Mouse (Mus musculus): ENCODE results near the gene Hist1h2ah. TPM values are rescaled to one million over a fixed set of nuclear protein-coding genes. Genes with fewer than 3 reads are reported as not detected.
A peak's percentile ranks its signal among the peaks of the same experiment; 100 is the strongest.

The Hist1h2ah gene
- total and polyA plus RNA-seq, 3 experiments, result 2.3 to 628 (median 8.1) TPM

DNA sequence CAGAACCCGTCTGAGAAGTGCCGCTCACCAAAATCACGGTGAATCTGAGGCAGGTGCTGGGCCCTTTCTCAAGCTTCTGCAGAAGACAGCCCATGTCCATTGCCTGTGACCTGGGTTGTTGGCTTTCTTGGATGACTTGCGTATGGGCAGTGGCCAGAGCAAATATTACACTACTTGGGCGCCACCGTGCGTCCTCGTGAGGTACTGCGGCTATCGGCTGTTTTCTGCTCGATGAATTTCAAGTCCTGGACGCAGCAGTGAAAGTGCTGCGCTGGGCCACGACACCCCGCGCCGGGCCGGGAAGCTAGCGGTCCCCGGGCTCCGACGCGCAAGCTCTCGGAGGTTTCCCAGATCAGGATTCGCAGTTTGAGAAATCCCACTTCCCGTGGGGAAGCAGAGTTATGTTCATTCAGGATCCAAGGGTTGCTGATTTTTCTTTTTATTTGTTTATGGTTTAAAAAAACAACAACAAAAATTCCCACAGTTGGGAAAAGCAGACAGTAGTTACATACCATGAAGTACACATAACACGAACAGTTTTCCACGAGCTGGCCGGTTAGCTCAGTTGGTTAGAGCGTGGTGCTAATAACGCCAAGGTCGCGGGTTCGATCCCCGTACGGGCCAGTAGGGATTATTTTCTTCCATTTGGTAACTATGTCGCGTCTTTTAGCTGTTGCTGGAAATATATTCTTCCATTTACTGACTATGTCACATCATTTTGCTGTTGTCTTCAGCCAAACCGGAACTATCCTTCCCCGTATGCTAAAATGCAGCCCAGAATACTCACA lies 6.5 kb downstream of the Hist1h2ah start:
- H3K9me3 ChIP-seq (replicated peaks; ENCODE audit: low read length), result no peaks in the 10 kb centered on the region
- peaks cover 3% of the 10 kb centered on the region for H3K27me3 ChIP-seq (replicated peaks)
- peak overlapping the region; percentile 55 for H3K27ac ChIP-seq (ENCODE audit: insufficient read depth, low read depth)
- peak overlapping the region; percentile 66 for H3K9ac ChIP-seq (ENCODE audit: insufficient read depth, low read depth)
- in situ Hi-C loops (cut with MboI; ENCODE audit: low pct_ligation_motif_present, low pct_unique_long_range_greater_than_20kb, low sequenced_read_pairs) (loop anchor here (10.0 to 25.0 kb wide), 2 partner anchors 854 to 1733 kb away; partner anchors contain the start of genes Hist1h1a, Hist1h2ab, Hist1h3a and Hist1h3b), dilution Hi-C loops (cut with MboI; ENCODE audit: extremely low pct_ligation_motif_present, extremely low pct_unique_long_range_greater_than_20kb, low sequenced_read_pairs) (no loop called here)
- H3K4me2 ChIP-seq (ENCODE audit: insufficient read depth, low read depth, poor library complexity, severe bottlenecking), result peak overlapping the region; percentile 96
- peak; percentile 92 for DNase-seq (ENCODE audit: extremely low read depth)
- peaks cover 3 to 9% of the 10 kb centered on the region in 2 experiments; a peak in 3 of 4 replicates for H3K4me1 ChIP-seq (ENCODE audit: control insufficient read depth in 1 of 2, insufficient read depth in 2 of 2)
- TF ChIP-seq ZC3H11A (IDR thresholded peaks at IDR 0.05; ENCODE audit: low read depth, low read length), result peak; percentile 81
- TF ChIP-seq TCF12 (IDR thresholded peaks at IDR 0.05; ENCODE audit: low read depth, low read length), result 0 out of 2 replicates have a peak, but pooled peaks have one; percentile 24
- TF ChIP-seq MEF2A (IDR thresholded peaks at IDR 0.05; ENCODE audit: borderline replicate concordance, low read depth, low read length), result peak; percentile 31; the same call in 1 of the 2 replicates
- no peak for TF ChIP-seq JUND (conservative IDR thresholded peaks at IDR 0.05; ENCODE audit: low read depth, low read length)
- TF ChIP-seq BHLHE40 (IDR thresholded peaks at IDR 0.05; ENCODE audit: low read depth, low read length), result 0 out of 2 replicates have a peak, but pooled peaks have one; percentile 9
- 0 out of 2 replicates have a peak, but pooled peaks have one; percentile 85 for TF ChIP-seq E2F4 (IDR thresholded peaks at IDR 0.05; ENCODE audit: insufficient replicate concordance, low read depth, low read length)
- TF ChIP-seq MAFK (IDR thresholded peaks at IDR 0.05; ENCODE audit: insufficient replicate concordance, low read length), result peak; percentile 95
- TF ChIP-seq HCFC1 (IDR thresholded peaks at IDR 0.05; ENCODE audit: low read depth, low read length), result no peak
- no peak for TF ChIP-seq POLR2A (IDR thresholded peaks at IDR 0.05; ENCODE audit: low read depth, low read length)
- TF ChIP-seq CTCF (conservative IDR thresholded peaks at IDR 0.05 in 1 of 2, IDR thresholded peaks at IDR 0.05 in 1 of 2; ENCODE audit: low read depth in 2 of 2, low read length in 2 of 2), result peak; percentile 55 to 97; a peak in 3 of 4 replicates
- TF ChIP-seq ZNF384 (IDR thresholded peaks at IDR 0.05; ENCODE audit: low read depth, low read length), result peak; percentile 55; the same call in 1 of the 2 replicates
- TF ChIP-seq ELF1 (IDR thresholded peaks at IDR 0.05; ENCODE audit: low read depth, low read length), result peak; percentile 95
- no peak for TF ChIP-seq CHD1 (IDR thresholded peaks at IDR 0.05; ENCODE audit: low read depth, low read length)
- TF ChIP-seq SIN3A (IDR thresholded peaks at IDR 0.05; ENCODE audit: low read length), result 0 out of 2 replicates have a peak, but pooled peaks have one; percentile 12
- TF ChIP-seq CHD2 (IDR thresholded peaks at IDR 0.05; ENCODE audit: low read length), result no peak
- TF ChIP-seq MYC (IDR thresholded peaks at IDR 0.05; ENCODE audit: low read depth, low read length), result 0 out of 2 replicates have a peak, but pooled peaks have one; percentile 7
- TF ChIP-seq USF1 (IDR thresholded peaks at IDR 0.05; ENCODE audit: low read depth, low read length), result no peak
- no peak for TF ChIP-seq ZKSCAN1 (IDR thresholded peaks at IDR 0.05; ENCODE audit: borderline replicate concordance, low read depth, low read length)
- TF ChIP-seq IRF4 (IDR thresholded peaks at IDR 0.05; ENCODE audit: low read depth, low read length), result peak; percentile 48; the same call in 1 of the 2 replicates
- TF ChIP-seq UBTF (IDR thresholded peaks at IDR 0.05; ENCODE audit: low read depth, low read length), result peak; percentile 88
- TF ChIP-seq NRF1 (IDR thresholded peaks at IDR 0.05; ENCODE audit: low read depth, low read length), result peak; percentile 61
- peak; percentile 13; the same call in 1 of the 2 replicates for TF ChIP-seq NELFE (IDR thresholded peaks at IDR 0.05; ENCODE audit: low read depth, low read length)
- 0 out of 2 replicates have a peak, but pooled peaks have one; percentile 36 for TF ChIP-seq KAT2A (IDR thresholded peaks at IDR 0.05; ENCODE audit: insufficient replicate concordance, low read length)
- peak; percentile 95 for TF ChIP-seq SMC3 (IDR thresholded peaks at IDR 0.05; ENCODE audit: low read depth, low read length)
- peak; percentile 97 for TF ChIP-seq RAD21 (IDR thresholded peaks at IDR 0.05; ENCODE audit: low read depth, low read length)
- peak; percentile 99 for TF ChIP-seq TBP (conservative IDR thresholded peaks at IDR 0.05; ENCODE audit: low read depth, low read length)
- no peaks in the 10 kb centered on the region for H3K79me2 ChIP-seq (replicated peaks; ENCODE audit: control insufficient read depth, extremely low read depth, insufficient read depth, poor library complexity, severe bottlenecking)
- H3K36me3 ChIP-seq (replicated peaks in 1 of 2; ENCODE audit: control insufficient read depth in 1 of 2, insufficient read depth in 1 of 2, low read length in 1 of 2), result no peaks in the 10 kb centered on the region
- H3K4me3 ChIP-seq (replicated peaks in 1 of 3; ENCODE audit: low read depth in 2 of 3, low read length in 2 of 3, poor library complexity in 1 of 3), result peak overlapping the region; percentile 44 to 58 (median 57)
